Mouse (Mus musculus): ENCODE measurements around the gene Ncapd2. TPM values are rescaled to one million over a fixed set of nuclear protein-coding genes. Genes with fewer than 3 reads are reported as not detected.
A peak's percentile ranks its signal among the peaks of the same experiment; 100 is the strongest.

The Ncapd2 gene
- polyA plus RNA-seq, 1 experiment, result 34.7 TPM

DNA sequence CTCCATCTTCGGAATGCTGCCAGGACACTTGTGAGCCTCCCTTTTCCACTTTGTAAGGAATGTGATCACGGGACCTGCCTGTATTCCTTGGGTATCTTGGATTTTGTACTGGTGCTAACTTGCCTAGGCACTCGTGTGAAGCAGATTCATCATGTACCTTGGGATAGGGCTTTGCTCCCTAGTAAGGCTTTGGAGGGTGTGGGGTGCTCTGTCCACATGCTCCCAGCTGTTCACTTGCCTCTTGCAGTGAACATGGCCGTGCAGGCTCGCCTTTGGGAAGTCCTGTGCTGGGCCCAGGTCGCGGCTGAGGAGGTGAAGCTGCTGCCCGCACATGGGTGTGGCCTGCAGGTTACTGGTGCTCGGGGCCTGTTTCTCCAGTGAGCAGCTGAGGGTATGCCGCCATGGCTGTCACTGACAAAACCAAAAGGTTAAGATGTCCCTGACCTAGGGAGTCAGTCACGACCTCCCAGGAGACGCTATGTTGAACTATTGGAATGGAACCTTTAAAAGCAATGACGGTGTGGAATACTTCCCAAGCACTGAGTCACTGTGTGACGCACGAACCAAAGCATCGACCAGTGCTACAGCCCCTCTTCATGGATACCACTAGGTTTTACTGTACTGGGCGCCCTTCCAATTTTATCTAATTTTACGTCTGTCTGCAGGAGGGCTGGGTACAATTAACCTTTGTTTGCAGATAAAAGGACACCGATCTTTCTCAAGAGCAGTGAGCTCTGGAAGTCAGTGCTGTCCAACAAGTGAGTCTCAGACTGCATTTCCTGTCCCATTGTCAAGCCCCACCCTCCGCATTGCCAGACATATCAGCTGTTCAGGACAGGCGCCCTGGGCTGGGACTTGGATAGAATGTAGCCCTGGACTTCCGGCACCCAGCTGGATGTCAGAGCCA, 30.4 kb downstream of the Ncapd2 start:
- Histone ChIP-seq H3ac (ENCODE audit: control insufficient read depth, insufficient read length) (no peak overlapping the region), H3K4me2 (ENCODE audit: low read depth) (peak overlapping the region; percentile 53), H3K4me3 (peak overlapping the region; percentile 98), H3K79me2 (ENCODE audit: control insufficient read depth, insufficient read depth) (peaks cover 24% of the 10 kb centered on the region), H3K36me3 (ENCODE audit: control insufficient read depth, insufficient read depth) (peaks cover 24% of the 10 kb centered on the region), H3K27me3 (ENCODE audit: control insufficient read depth, insufficient read depth, insufficient read length) (no peaks in the 10 kb centered on the region)
- TF ChIP-seq POLR2AphosphoS2 (IDR thresholded peaks at IDR 0.05; ENCODE audit: insufficient read length, low read depth) (peak; percentile 96), SRF (IDR thresholded peaks at IDR 0.05; ENCODE audit: control insufficient read depth, insufficient read length, low read depth) (no peak), TCF3 (IDR thresholded peaks at IDR 0.05; ENCODE audit: insufficient read length, low read depth) (no peak), MYOG (IDR thresholded peaks at IDR 0.05; ENCODE audit: control insufficient read depth in 1 of 3, insufficient read depth in 1 of 3, insufficient read length in 2 of 3, low read depth in 2 of 3) (peak; percentile 38 to 85 (median 50)), TCF12 (IDR thresholded peaks at IDR 0.05; ENCODE audit: insufficient read depth, poor library complexity, severe bottlenecking) (peak; percentile 36), POLR2A (IDR thresholded peaks at IDR 0.05; ENCODE audit: insufficient read length, low read depth) (peak; percentile 76), CEBPB (IDR thresholded peaks at IDR 0.05; ENCODE audit: insufficient read depth, poor library complexity, severe bottlenecking) (no peak), MYOD1 (IDR thresholded peaks at IDR 0.05; ENCODE audit: control insufficient read depth in 1 of 3, insufficient read length in 2 of 3, low read depth in 2 of 3) (peak; percentile 31 to 71 (median 42)), E2F4 (IDR thresholded peaks at IDR 0.05; ENCODE audit: insufficient read depth) (no peak), MAX (IDR thresholded peaks at IDR 0.05; ENCODE audit: low read depth) (no peak), REST (IDR thresholded peaks at IDR 0.05; ENCODE audit: insufficient read depth, insufficient read length) (no peak), USF1 (IDR thresholded peaks at IDR 0.05; ENCODE audit: low read depth) (no peak)

DNA sequence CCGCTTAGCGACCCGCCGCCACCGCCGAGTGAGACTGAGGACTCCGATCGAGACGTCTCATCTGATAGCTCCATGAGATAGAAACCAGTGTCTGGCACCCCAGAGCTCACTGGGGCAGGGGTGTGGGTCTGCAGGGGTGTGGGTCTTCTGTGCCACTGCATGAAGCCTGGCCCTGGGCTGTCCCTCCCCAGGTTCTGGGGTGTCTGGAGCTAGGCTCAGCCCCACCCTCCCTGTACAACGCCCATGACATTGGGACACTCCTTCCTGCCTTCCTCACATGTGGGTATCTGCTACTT, 31.0 kb downstream of the Ncapd2 start:
- Histone ChIP-seq H3K4me3 (peak overlapping the region; percentile 98), H3K27me3 (ENCODE audit: control insufficient read depth, insufficient read depth, insufficient read length) (no peaks in the 10 kb centered on the region), H3K79me2 (ENCODE audit: control insufficient read depth, insufficient read depth) (peaks cover 24% of the 10 kb centered on the region), H3K36me3 (ENCODE audit: control insufficient read depth, insufficient read depth) (peaks cover 24% of the 10 kb centered on the region), H3K4me2 (ENCODE audit: low read depth) (peak overlapping the region; percentile 53), H3ac (ENCODE audit: control insufficient read depth, insufficient read length) (no peak overlapping the region)
- TF ChIP-seq E2F4 (IDR thresholded peaks at IDR 0.05; ENCODE audit: insufficient read depth) (no peak), POLR2AphosphoS2 (IDR thresholded peaks at IDR 0.05; ENCODE audit: insufficient read length, low read depth) (peak; percentile 48)

DNA sequence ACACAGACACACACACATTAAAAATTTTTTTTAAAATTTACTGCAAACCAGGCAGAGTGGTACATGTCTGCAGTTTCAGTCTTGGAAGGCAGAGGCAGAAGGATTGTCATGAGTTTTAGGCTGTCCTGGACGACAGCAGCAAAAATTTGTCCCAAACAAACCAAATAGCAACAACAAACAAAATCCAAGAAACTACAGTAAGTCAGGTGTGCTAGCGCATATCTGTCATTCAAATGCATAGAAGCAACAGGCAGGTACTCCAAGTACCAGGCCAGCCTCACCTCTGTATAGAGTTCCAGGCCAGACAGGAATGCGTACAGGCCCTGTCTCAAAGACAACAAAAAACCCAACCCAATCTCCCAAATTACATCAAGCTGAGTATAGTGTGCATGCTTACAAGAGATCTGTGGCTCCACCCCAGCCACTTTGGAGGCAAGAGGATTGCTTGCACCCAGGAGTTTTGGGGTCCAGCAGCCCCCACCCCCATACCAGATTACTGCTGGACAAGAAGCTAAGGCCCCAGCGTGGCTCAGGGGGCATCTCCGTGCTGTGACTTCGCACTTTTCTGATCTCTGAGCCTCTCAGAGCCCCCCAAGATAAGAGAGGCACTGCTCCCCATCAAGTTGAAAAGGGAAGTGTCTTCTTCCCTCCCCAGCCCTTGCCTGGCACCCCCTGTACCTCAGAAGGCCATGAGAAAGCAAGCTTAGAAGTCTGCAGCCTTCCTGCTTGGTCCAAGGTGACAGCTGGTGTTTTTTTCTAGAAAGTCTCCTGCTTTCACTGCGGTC, 31.5 kb downstream of the Ncapd2 start:
- Histone ChIP-seq H3K36me3 (ENCODE audit: control insufficient read depth, insufficient read depth) (peaks cover 24% of the 10 kb centered on the region), H3K4me3 (peak overlapping the region; percentile 98), H3K27me3 (ENCODE audit: control insufficient read depth, insufficient read depth, insufficient read length) (no peaks in the 10 kb centered on the region), H3K79me2 (ENCODE audit: control insufficient read depth, insufficient read depth) (peaks cover 19% of the 10 kb centered on the region), H3ac (ENCODE audit: control insufficient read depth, insufficient read length) (no peak overlapping the region), H3K4me2 (ENCODE audit: low read depth) (peak overlapping the region; percentile 53)
- TF ChIP-seq E2F4 (IDR thresholded peaks at IDR 0.05; ENCODE audit: insufficient read depth) (no peak), POLR2A (IDR thresholded peaks at IDR 0.05; ENCODE audit: insufficient read length, low read depth) (peak; percentile 6)

DNA sequence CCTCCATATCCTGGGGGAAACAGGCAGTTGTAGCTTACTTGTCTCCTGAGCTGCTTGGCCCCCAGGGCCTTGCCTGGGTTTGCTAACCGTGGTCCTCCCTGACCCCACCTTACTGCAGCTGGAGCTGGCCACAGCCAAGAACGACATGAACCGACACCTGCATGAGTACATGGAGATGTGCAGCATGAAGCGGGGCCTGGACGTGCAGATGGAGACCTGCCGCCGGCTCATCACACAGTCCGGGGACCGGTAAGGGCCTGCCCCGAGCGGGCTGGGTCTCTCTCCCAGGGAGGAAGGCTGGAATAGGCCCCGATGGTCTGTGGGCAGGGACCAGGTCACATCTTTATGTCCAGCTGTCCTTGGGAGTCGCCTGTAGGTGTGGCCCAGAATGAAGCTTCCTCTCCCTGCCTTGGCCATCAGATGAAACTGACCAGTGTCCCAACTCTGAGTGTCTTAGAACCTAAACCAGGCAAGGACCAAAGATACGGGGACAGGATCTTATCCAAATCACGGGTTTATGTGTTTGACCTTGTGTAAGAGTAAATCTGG, 32.5 kb downstream of the Ncapd2 start:
- H3K4me2 ChIP-seq (ENCODE audit: low read depth), result peak overlapping the region; percentile 53
- no peak overlapping the region for H3ac ChIP-seq (ENCODE audit: control insufficient read depth, insufficient read length)
- peaks cover 10% of the 10 kb centered on the region for H3K79me2 ChIP-seq (ENCODE audit: control insufficient read depth, insufficient read depth)
- H3K4me3 ChIP-seq, result no peak overlapping the region
- TF ChIP-seq MYOD1 (IDR thresholded peaks at IDR 0.05; ENCODE audit: control insufficient read depth in 1 of 3, insufficient read length in 2 of 3, low read depth in 2 of 3), result peak in 1 of 3 experiments; percentile 60
- TF ChIP-seq POLR2A (IDR thresholded peaks at IDR 0.05; ENCODE audit: insufficient read length, low read depth), result peak; percentile 61
- TF ChIP-seq POLR2AphosphoS2 (IDR thresholded peaks at IDR 0.05; ENCODE audit: insufficient read length, low read depth), result peak; percentile 84
- no peak for TF ChIP-seq E2F4 (IDR thresholded peaks at IDR 0.05; ENCODE audit: insufficient read depth)
- peak in 1 of 3 experiments; percentile 80 for TF ChIP-seq MYOG (IDR thresholded peaks at IDR 0.05; ENCODE audit: control insufficient read depth in 1 of 3, insufficient read depth in 1 of 3, insufficient read length in 2 of 3, low read depth in 2 of 3)
- H3K27me3 ChIP-seq (ENCODE audit: control insufficient read depth, insufficient read depth, insufficient read length), result no peaks in the 10 kb centered on the region
- peaks cover 27% of the 10 kb centered on the region for H3K36me3 ChIP-seq (ENCODE audit: control insufficient read depth, insufficient read depth)

DNA sequence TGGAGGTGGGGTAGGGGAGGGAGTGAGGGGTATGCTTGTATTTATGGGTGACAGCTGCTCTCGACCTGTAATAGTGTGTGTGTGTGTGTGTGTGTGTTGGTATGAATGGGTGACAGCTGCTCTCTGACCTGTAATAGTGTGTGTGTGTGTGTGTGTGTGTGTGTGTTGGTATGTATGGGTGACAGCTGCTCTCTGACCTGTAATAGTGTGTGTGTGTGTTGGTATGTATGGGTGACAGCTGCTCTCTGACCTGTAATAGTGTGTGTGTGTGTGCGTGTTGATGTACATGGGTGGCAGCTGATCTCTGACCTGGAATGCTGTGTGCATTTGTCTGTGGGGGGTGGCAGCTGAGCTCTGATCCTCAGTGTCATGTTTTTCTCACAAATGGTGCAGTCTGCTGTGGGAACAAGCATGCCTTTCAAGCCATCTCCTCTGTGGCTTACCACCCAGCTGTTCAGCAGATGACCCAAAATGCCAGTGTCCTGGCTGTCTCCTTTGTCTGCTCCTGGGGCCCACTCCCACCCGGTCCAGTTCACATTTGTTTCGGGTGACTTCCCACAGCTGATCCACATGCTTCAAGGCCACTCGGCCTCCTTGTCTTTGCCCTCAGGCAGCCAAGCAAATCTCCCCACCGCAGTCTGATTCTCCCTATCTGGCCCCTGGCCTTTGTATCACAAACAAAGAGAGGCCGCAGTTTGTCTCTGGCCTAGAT, 34.4 kb downstream of the Ncapd2 start:
- peaks cover 31% of the 10 kb centered on the region for H3K36me3 ChIP-seq (ENCODE audit: control insufficient read depth, insufficient read depth)
- H3ac ChIP-seq (ENCODE audit: control insufficient read depth, insufficient read length), result no peak overlapping the region
- H3K27me3 ChIP-seq (ENCODE audit: control insufficient read depth, insufficient read depth, insufficient read length), result no peaks in the 10 kb centered on the region
- TF ChIP-seq REST (IDR thresholded peaks at IDR 0.05; ENCODE audit: insufficient read depth, insufficient read length) (no peak), TCF12 (IDR thresholded peaks at IDR 0.05; ENCODE audit: insufficient read depth, poor library complexity, severe bottlenecking) (peak; percentile 85), SRF (IDR thresholded peaks at IDR 0.05; ENCODE audit: control insufficient read depth, insufficient read length, low read depth) (peak; percentile 46), POLR2AphosphoS2 (IDR thresholded peaks at IDR 0.05; ENCODE audit: insufficient read length, low read depth) (peak; percentile 91), MAX (IDR thresholded peaks at IDR 0.05; ENCODE audit: low read depth) (no peak), USF1 (IDR thresholded peaks at IDR 0.05; ENCODE audit: low read depth) (no peak), POLR2A (IDR thresholded peaks at IDR 0.05; ENCODE audit: insufficient read length, low read depth) (peak; percentile 55), MYOG (IDR thresholded peaks at IDR 0.05; ENCODE audit: control insufficient read depth in 1 of 3, insufficient read depth in 1 of 3, insufficient read length in 2 of 3, low read depth in 2 of 3) (peak; percentile 93 to 95 (median 94)), TCF3 (IDR thresholded peaks at IDR 0.05; ENCODE audit: insufficient read length, low read depth) (peak; percentile 90), CEBPB (IDR thresholded peaks at IDR 0.05; ENCODE audit: insufficient read depth, poor library complexity, severe bottlenecking) (no peak), MYOD1 (IDR thresholded peaks at IDR 0.05; ENCODE audit: control insufficient read depth in 1 of 3, insufficient read length in 2 of 3, low read depth in 2 of 3) (peak; percentile 75 to 91 (median 89)), E2F4 (IDR thresholded peaks at IDR 0.05; ENCODE audit: insufficient read depth) (no peak)
- H3K79me2 ChIP-seq (ENCODE audit: control insufficient read depth, insufficient read depth), result no peaks in the 10 kb centered on the region
- peak overlapping the region; percentile 51 for H3K4me2 ChIP-seq (ENCODE audit: low read depth)
- H3K4me3 ChIP-seq, result no peak overlapping the region
